Mouse (Mus musculus): Measurements from ENCODE around the gene Adk. TPM values are rescaled to one million over a fixed set of nuclear protein-coding genes. Genes with fewer than 3 reads are reported as not detected.

Adk gene
- polyA plus RNA-seq, 1 experiment from 2014 or later = 79.3 TPM

DNA sequence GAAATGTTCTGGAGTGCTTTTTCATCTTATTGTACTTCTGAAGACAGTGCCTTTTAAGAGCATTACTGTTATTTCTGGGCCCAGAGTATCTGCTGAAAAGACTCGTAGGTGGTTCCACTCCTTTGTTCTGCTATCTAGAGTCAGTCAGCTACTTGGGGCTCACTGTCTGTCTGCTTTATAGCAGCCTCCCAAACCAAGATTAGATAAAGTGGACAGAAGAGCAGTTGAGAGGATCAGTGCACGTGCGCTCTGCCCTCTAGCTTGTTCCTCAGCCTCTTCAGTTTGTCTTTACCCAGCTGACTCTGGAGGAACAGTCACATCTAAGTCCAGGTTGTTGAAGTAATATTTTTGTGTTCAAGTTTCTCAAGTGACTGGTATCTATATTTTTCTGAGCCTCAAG, 21.6 kb downstream of the Adk start:
- peaks cover 4% of the 10 kb centered on the region for H3K4me1 ChIP-seq
- no peak overlapping the region for H3K4me3 ChIP-seq
- H3K4me2 ChIP-seq (replicated peaks) = no peak overlapping the region
- H3K9me3 ChIP-seq (replicated peaks) = no peaks in the 10 kb centered on the region
- no peak for ATAC-seq (ENCODE audit: low FRiP score)
- H3K27me3 ChIP-seq = no peaks in the 10 kb centered on the region
- no peak overlapping the region for H3K9ac ChIP-seq
- no peak overlapping the region for H3K27ac ChIP-seq
- H3K36me3 ChIP-seq = no peaks in the 10 kb centered on the region
- WGBS = 73% methylated on average over 3 of the region's 3 CpGs

- peaks cover 4% of the 10 kb centered on the region for H3K4me1 ChIP-seq
- H3K36me3 ChIP-seq = no peaks in the 10 kb centered on the region
- no peak overlapping the region for H3K4me3 ChIP-seq
- no peaks in the 10 kb centered on the region for H3K9me3 ChIP-seq (replicated peaks)
- no peak overlapping the region for H3K27ac ChIP-seq
- no peak overlapping the region for H3K9ac ChIP-seq
- H3K27me3 ChIP-seq = no peaks in the 10 kb centered on the region
- no peak for ATAC-seq (ENCODE audit: low FRiP score)
- peak overlapping the region; percentile 75 for H3K4me2 ChIP-seq (replicated peaks)
- WGBS = 72% methylated on average over 11 of the region's 11 CpGs
These were observed 22.3 kb downstream of the Adk start for GRCm38 (mm10) chr14:21074398-21075320.

DNA sequence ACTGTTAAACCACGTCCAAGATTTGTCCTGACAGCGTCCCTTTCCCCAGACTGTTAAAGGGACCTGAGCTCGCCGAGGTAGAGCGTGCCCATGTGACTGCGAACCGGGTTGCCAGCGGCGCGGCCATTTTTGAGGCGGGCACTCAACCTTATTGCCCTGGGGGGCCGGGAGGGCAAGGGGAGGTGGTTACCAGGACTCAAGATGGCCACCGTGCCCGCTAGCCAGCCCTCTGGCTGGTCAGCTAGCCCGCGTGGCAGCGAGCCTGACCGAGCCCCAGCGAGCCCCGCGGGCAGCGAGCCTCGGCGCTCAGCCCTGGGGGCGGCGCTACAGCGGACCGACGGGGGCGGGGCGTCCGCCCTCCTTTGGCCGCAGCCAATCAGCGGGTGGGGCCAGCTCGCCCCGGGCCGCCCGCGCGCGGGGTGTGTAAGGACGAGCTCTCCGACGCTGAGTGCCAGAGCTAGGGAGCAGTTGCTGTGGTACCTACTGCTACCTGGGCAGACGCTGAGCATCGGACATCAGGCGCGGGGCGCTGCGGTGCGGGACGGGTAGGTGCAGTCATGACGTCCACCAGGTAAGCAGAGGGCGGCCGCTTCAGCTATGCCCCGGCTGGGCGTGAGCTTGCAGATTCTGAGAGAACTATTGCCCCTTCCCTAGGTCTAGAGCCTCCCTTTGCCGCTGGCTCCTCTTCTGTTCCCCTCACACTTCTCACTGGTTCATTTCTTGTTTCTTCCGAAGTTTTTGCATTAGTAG, 23.6 kb downstream of the Adk start:
- WGBS = under 1% methylated on average over 59 of the region's 59 CpGs
- no peaks in the 10 kb centered on the region for H3K27me3 ChIP-seq
- H3K36me3 ChIP-seq = no peaks in the 10 kb centered on the region
- no peak overlapping the region; the same call in 1 of the 2 replicates for H3K27ac ChIP-seq
- H3K9ac ChIP-seq = peak overlapping the region; percentile 47
- peak overlapping the region; percentile 42 for H3K4me3 ChIP-seq
- no peaks in the 10 kb centered on the region for H3K9me3 ChIP-seq (replicated peaks)
- peaks cover 4% of the 10 kb centered on the region for H3K4me1 ChIP-seq
- ATAC-seq (ENCODE audit: low FRiP score) = peak; percentile 98
- H3K4me2 ChIP-seq (replicated peaks) = peak overlapping the region; percentile 75

DNA sequence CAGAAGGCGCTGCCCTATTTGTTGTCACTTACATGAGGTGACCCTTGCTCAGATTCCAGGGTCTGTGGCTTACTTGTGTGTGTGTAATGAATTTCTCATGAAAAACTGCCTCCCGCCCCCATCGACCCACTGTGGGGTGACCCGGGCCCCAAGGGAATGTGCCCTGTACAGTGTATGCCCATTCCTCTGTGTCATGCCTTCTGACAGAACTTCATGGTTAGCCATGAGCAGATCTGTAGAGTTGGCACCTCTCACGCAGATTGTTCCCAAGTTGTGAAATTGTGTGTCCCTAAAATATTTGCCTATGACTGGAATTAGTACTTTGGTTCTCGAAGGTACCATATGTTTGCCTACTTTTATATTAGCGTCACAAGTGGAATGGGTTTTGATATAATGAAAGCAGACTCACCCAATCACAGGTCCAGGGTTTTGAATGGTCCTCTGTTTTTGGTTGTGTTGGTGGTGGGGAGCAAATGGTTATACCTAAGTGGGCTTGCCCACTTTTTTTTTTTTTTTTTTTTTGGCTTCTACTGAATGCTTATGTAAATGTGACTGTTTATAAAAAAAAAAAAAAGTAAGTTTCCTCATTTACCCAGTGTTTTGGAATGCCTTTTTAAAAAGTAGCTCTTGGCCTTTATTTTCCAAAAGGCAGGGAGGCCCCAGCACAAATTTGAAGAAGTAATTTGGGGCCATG, 24.3 kb downstream of the Adk start:
- Histone ChIP-seq H3K4me2 (replicated peaks) (peak overlapping the region; percentile 75), H3K4me3 (peak overlapping the region; percentile 42), H3K9ac (peak overlapping the region; percentile 47), H3K9me3 (replicated peaks) (no peaks in the 10 kb centered on the region), H3K4me1 (peaks cover 4% of the 10 kb centered on the region), H3K36me3 (no peaks in the 10 kb centered on the region), H3K27ac (no peak overlapping the region), H3K27me3 (no peaks in the 10 kb centered on the region)
- peak; percentile 59 for ATAC-seq (ENCODE audit: low FRiP score)
- 45% methylated on average over 7 of the region's 7 CpGs for WGBS

- H3K27ac ChIP-seq = no peak overlapping the region
- no peaks in the 10 kb centered on the region for H3K36me3 ChIP-seq
- 90% methylated on average over 4 of the region's 4 CpGs for WGBS
- peaks cover 4% of the 10 kb centered on the region for H3K4me1 ChIP-seq
- no peak for ATAC-seq (ENCODE audit: low FRiP score)
- H3K4me2 ChIP-seq (replicated peaks) = no peak overlapping the region
- H3K4me3 ChIP-seq = no peak overlapping the region
- H3K9me3 ChIP-seq (replicated peaks) = no peaks in the 10 kb centered on the region
- no peaks in the 10 kb centered on the region for H3K27me3 ChIP-seq
- H3K9ac ChIP-seq = no peak overlapping the region
These were observed 25.6 kb downstream of the Adk start for GRCm38 (mm10) chr14:21077939-21078338.

DNA sequence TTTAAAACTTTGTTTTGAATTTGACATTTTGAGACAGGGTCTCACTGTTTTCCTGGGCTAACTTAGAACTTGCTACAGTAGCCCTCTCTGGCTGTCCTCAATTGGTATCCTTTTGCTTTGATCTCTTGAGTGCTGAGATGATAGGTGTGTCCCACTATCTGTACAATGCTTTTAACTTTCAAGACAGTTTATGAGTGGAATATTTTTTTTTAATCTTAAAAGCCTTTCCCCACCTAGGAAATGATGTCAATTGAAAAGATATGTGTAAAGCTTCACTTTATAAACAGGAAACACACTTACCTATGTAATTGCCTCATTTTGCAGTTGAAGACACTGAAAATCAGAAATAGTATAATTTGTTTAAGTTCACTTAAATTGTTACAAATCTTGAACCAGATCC, 26.1 kb downstream of the Adk start:
- Histone ChIP-seq H3K9ac (no peak overlapping the region), H3K27me3 (no peaks in the 10 kb centered on the region), H3K4me2 (replicated peaks) (no peak overlapping the region), H3K9me3 (replicated peaks) (no peaks in the 10 kb centered on the region), H3K36me3 (no peaks in the 10 kb centered on the region), H3K4me1 (peaks cover 4% of the 10 kb centered on the region), H3K4me3 (no peak overlapping the region), H3K27ac (no peak overlapping the region)
- no peak for ATAC-seq (ENCODE audit: low FRiP score)

GRCm38 (mm10) chr14:21082823-21083222, 30.4 kb downstream of the Adk start:
- 70% methylated on average over 1 of the region's 1 CpGs for WGBS
- H3K36me3 ChIP-seq = no peaks in the 10 kb centered on the region

DNA sequence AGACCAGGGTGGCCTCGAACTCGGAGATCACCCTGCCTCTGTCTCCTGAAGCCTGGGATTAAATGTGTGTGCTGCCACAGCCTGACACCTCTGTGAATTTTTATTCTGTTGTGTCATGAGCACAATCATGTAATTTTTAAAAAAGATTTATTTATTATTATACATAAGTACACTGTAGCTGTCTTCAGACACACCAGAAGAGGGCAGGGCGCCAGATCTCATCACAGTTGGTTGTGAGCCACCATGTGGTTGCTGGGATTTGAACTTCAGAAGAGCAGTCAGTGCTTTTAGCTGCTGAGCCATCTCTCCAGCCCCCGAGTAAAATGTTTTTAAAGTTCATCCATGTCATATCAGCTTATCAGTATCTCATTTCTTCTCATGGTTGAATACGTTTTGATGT, 33.3 kb downstream of the Adk start:
- 0 out of 2 replicates have a peak, but pooled peaks cover 3% of the 10 kb centered on the region for H3K4me1 ChIP-seq
- 89% methylated on average over 5 of the region's 5 CpGs for WGBS
- no peaks in the 10 kb centered on the region for H3K27me3 ChIP-seq
- no peak for ATAC-seq (ENCODE audit: low FRiP score)
- no peak overlapping the region for H3K4me3 ChIP-seq
- no peaks in the 10 kb centered on the region for H3K36me3 ChIP-seq
- no peak overlapping the region for H3K4me2 ChIP-seq (replicated peaks)
- no peak overlapping the region for H3K27ac ChIP-seq
- H3K9ac ChIP-seq = no peak overlapping the region
- H3K9me3 ChIP-seq (replicated peaks) = no peaks in the 10 kb centered on the region

More at GRCm38 (mm10) chr14:21082823-21083222, 30.4 kb downstream of the Adk start:
- Histone ChIP-seq H3K27me3 (no peaks in the 10 kb centered on the region), H3K9me3 (replicated peaks) (no peaks in the 10 kb centered on the region), H3K9ac (no peak overlapping the region), H3K4me3 (no peak overlapping the region), H3K27ac (no peak overlapping the region), H3K4me2 (replicated peaks) (no peak overlapping the region), H3K4me1 (0 out of 2 replicates have a peak, but pooled peaks cover 3% of the 10 kb centered on the region)
- ATAC-seq (ENCODE audit: low FRiP score) = no peak

DNA sequence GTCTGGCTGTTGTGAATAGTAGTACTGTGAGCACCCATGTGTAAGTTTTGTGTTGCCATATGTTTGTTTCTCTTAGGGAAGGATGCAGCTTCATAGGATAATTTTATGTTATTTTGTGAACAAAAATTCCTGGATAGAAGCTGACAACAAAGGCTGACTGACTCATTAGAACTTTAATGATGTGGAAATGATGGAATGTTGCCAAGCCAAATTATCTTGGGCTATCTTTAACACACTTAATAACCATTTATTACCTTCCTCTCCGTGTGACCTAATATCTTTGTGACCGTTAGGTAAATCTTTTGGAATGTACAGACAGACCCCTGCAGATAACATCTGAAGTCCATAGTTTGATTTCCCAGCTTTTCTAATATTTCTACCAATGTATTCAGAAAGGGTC, 33.7 kb downstream of the Adk start:
- no peaks in the 10 kb centered on the region for H3K27me3 ChIP-seq
- no peak overlapping the region for H3K4me3 ChIP-seq
- no peak overlapping the region for H3K9ac ChIP-seq
- no peaks in the 10 kb centered on the region for H3K9me3 ChIP-seq (replicated peaks)
- no peak overlapping the region for H3K27ac ChIP-seq
- WGBS = 69% methylated on average over 2 of the region's 2 CpGs
- ATAC-seq (ENCODE audit: low FRiP score) = no peak
- H3K4me1 ChIP-seq = 0 out of 2 replicates have a peak, but pooled peaks cover 3% of the 10 kb centered on the region
- no peaks in the 10 kb centered on the region for H3K36me3 ChIP-seq
- no peak overlapping the region for H3K4me2 ChIP-seq (replicated peaks)

GRCm38 (mm10) chr14:21086827-21087351, 34.5 kb downstream of the Adk start:
- H3K27ac ChIP-seq = no peak overlapping the region
- peak overlapping the region; percentile 18; the same call in 1 of the 2 replicates for H3K9ac ChIP-seq
- 52% methylated on average over 7 of the region's 7 CpGs for WGBS
- no peaks in the 10 kb centered on the region for H3K27me3 ChIP-seq
- no peak overlapping the region for H3K4me3 ChIP-seq
- ATAC-seq (ENCODE audit: low FRiP score) = no peak
- H3K36me3 ChIP-seq = no peaks in the 10 kb centered on the region
- H3K4me1 ChIP-seq = 0 out of 2 replicates have a peak, but pooled peaks cover 3% of the 10 kb centered on the region
- no peak overlapping the region for H3K4me2 ChIP-seq (replicated peaks)
- no peaks in the 10 kb centered on the region for H3K9me3 ChIP-seq (replicated peaks)

- WGBS = 58% methylated on average over 4 of the region's 4 CpGs
These were observed 35.2 kb downstream of the Adk start for GRCm38 (mm10) chr14:21087390-21088060.

More at GRCm38 (mm10) chr14:21087390-21088060, 35.2 kb downstream of the Adk start:
- Histone ChIP-seq H3K27ac (no peak overlapping the region), H3K27me3 (no peaks in the 10 kb centered on the region), H3K9me3 (replicated peaks) (no peaks in the 10 kb centered on the region), H3K9ac (peak overlapping the region; percentile 13; the same call in 1 of the 2 replicates), H3K36me3 (no peaks in the 10 kb centered on the region), H3K4me2 (replicated peaks) (no peak overlapping the region), H3K4me1 (0 out of 2 replicates have a peak, but pooled peaks cover 3% of the 10 kb centered on the region), H3K4me3 (no peak overlapping the region)
- no peak for ATAC-seq (ENCODE audit: low FRiP score)
